Mouse (Mus musculus) embryonic facial prominence, embryonic 10.5 days (tissue): ENCODE results near the gene Rangrf. TPM values are rescaled to one million over a fixed set of nuclear protein-coding genes. Genes with fewer than 3 reads are reported as not detected.

Experiments used
- DNase-seq: peaks from one replicate; pipeline ENCODE4 v3.0.0-alpha.2; 2017; ENCODE audit warnings: low spot score
- H3K27ac ChIP-seq: fragments of 300-500 bp; sonication (generic); replicated peaks from 2 replicates; pipeline ENCODE4 v1.5.1; 2016; ENCODE audit warnings: mild to moderate bottlenecking
- H3K27me3 ChIP-seq: fragments of 300-500 bp; sonication (generic); replicated peaks from 2 replicates; pipeline ENCODE4 v1.6.1; 2016; ENCODE audit warnings: low read depth, mild to moderate bottlenecking; ENCODE audit not compliant: poor library complexity, severe bottlenecking
- H3K36me3 ChIP-seq: fragments of 300-500 bp; sonication (generic); replicated peaks from 2 replicates; pipeline ENCODE4 v1.6.1; 2016; ENCODE audit warnings: mild to moderate bottlenecking, moderate library complexity
- H3K4me1 ChIP-seq: fragments of 300-500 bp; sonication (generic); 2 replicates; pipeline ENCODE4 v1.6.1; 2016
- H3K4me3 ChIP-seq: fragments of 300-500 bp; sonication (generic); 2 replicates; pipeline ENCODE4 v1.5.1; 2016; ENCODE audit warnings: mild to moderate bottlenecking, moderate library complexity
- H3K9me3 ChIP-seq: fragments of 300-500 bp; sonication (generic); 2 replicates; pipeline ENCODE4 v1.6.1; 2016; ENCODE audit warnings: mild to moderate bottlenecking
- WGBS: fragments of 180-500 bp; shearing (Covaris S2); methylation state at CpG from one replicate; pipeline ENCODE4 v1.1.7; 2016; 5-methylcytosine and 5-hydroxymethylcytosine counted together
- microRNA-seq: library from miRNA; unstranded; fragments of <30 nt; microRNA quantifications from one replicate; pipeline ENCODE4, GENCODE M21; 2017
- polyA plus RNA-seq: library from polyadenylated mRNA; unstranded; fragments of >200 nt; fragmentation: Nextera tagmentation; extraction: Ambion mirVana; gene quantifications from 2 replicates; pipeline ENCODE4 v1.2.1, GENCODE M21; 2016

Rangrf gene
- polyA plus RNA-seq, 1 experiment from 2014 or later = 87.7 TPM

- DNase-seq = no peak
- no peaks in the 10 kb centered on the region for H3K9me3 ChIP-seq
- H3K27ac ChIP-seq = no peak overlapping the region
- no peaks in the 10 kb centered on the region for H3K36me3 ChIP-seq
- H3K27me3 ChIP-seq = no peaks in the 10 kb centered on the region
- no peak overlapping the region for H3K4me3 ChIP-seq
- WGBS = 85% methylated on average over 6 of the region's 6 CpGs
- H3K4me1 ChIP-seq = no peaks in the 10 kb centered on the region; the same call in 1 of the 2 replicates
Measured at GRCm38 (mm10) chr11:68929947-68930346, 45.0 kb downstream of the Rangrf start.

GRCm38 (mm10) chr11:68926981-68927380 lies 48.0 kb downstream of the Rangrf start, which contains the start of gene Odf4:
Odf4 (minus strand) TSS chr11:68927081.
- Histone ChIP-seq H3K4me3 (no peak within 1 kb of the TSS), H3K36me3 (no peaks in the 10 kb centered on the region), H3K9me3 (no peaks in the 10 kb centered on the region), H3K27ac (no peak within 1 kb of the TSS), H3K4me1 (peaks cover 8% of the 10 kb centered on the region), H3K27me3 (no peaks in the 10 kb centered on the region)
- 80% methylated on average over 3 of the region's 3 CpGs for WGBS
- no peak for DNase-seq

- H3K4me1 ChIP-seq = peaks cover 12% of the 10 kb centered on the region
- H3K36me3 ChIP-seq = no peaks in the 10 kb centered on the region
- no peak overlapping the region for H3K4me3 ChIP-seq
- 83% methylated on average over 2 of the region's 2 CpGs for WGBS
- no peaks in the 10 kb centered on the region for H3K9me3 ChIP-seq
- DNase-seq = no peak
- H3K27ac ChIP-seq = no peak overlapping the region
- H3K27me3 ChIP-seq = no peaks in the 10 kb centered on the region
Measured at GRCm38 (mm10) chr11:68924749-68925148, 50.2 kb downstream of the Rangrf start.

- 49% methylated on average over 3 of the region's 3 CpGs for WGBS
- no peak for DNase-seq
- Histone ChIP-seq H3K27ac (no peak overlapping the region), H3K27me3 (no peaks in the 10 kb centered on the region), H3K4me1 (peaks cover 12% of the 10 kb centered on the region), H3K36me3 (no peaks in the 10 kb centered on the region), H3K4me3 (no peak overlapping the region), H3K9me3 (no peaks in the 10 kb centered on the region)
Measured at GRCm38 (mm10) chr11:68923191-68923590, 51.8 kb downstream of the Rangrf start.

Small RNA genes lying within 50 kb of the gene (microRNA-seq; reads per million reads assigned to microRNA genes)
- gene Mir3062 = 15.2 reads per million, percentile 27 among the genes with 10 or more reads in this experiment

Other genes with a start within 250 kb of the Rangrf start
- gene Ndel1, start 103.3 kb downstream of the Rangrf start, polyA plus RNA-seq = 56.5 and 57.4 TPM in 2 replicates
- not detected in 2 replicates for gene Rnf222, start 86.6 kb downstream of the Rangrf start, polyA plus RNA-seq
- 1,085 and 1,128 TPM in 2 replicates for gene Rpl26, start 73.6 kb downstream of the Rangrf start, polyA plus RNA-seq
- not detected in 2 replicates for gene Odf4, start 48.1 kb downstream of the Rangrf start, polyA plus RNA-seq
- 8.9 and 9.2 TPM in 2 replicates for gene Arhgef15, start 17.7 kb downstream of the Rangrf start, polyA plus RNA-seq
- 2.4 and 2.7 TPM in 2 replicates for gene Slc25a35, start 7.1 kb downstream of the Rangrf start, polyA plus RNA-seq
- 70.1 and 71.9 TPM in 2 replicates for gene Pfas, start 33.3 kb upstream of the Rangrf start, polyA plus RNA-seq
- 100 and 103 TPM in 2 replicates for gene Ctc1, start 40.7 kb upstream of the Rangrf start, polyA plus RNA-seq
- gene Aurkb, start 70.5 kb upstream of the Rangrf start, polyA plus RNA-seq = 215 and 218 TPM in 2 replicates
- 5.3 and 5.9 TPM in 2 replicates for gene Borcs6, start 84.5 kb upstream of the Rangrf start, polyA plus RNA-seq
- 41.0 and 44.5 TPM in 2 replicates for gene Tmem107, start 95.6 kb upstream of the Rangrf start, polyA plus RNA-seq
- 60.9 and 70.0 TPM in 2 replicates for gene Vamp2, start 113.3 kb upstream of the Rangrf start, polyA plus RNA-seq
- gene Per1, start 120.0 kb upstream of the Rangrf start, polyA plus RNA-seq = 6.1 and 7.3 TPM in 2 replicates
- 0.16 and 0.36 TPM in 2 replicates for gene Hes7, start 145.2 kb upstream of the Rangrf start, polyA plus RNA-seq
- 0.12 TPM in 1 of 2 replicates, not detected in the other for gene 9130213A22Rik, start 147.4 kb upstream of the Rangrf start, polyA plus RNA-seq
- 0.04 and 0.19 TPM in 2 replicates for gene Aloxe3, start 150.7 kb upstream of the Rangrf start, polyA plus RNA-seq
- 0.27 TPM in 1 of 2 replicates, not detected in the other for gene Alox12b, start 181.8 kb upstream of the Rangrf start, polyA plus RNA-seq
- 0.09 and 0.13 TPM in 2 replicates for gene Alox8, start 222.7 kb upstream of the Rangrf start, polyA plus RNA-seq